Mouse (Mus musculus): ENCODE data around the gene Fam151b. TPM values are rescaled to one million over a fixed set of nuclear protein-coding genes. Genes with fewer than 3 reads are reported as not detected.

The Fam151b gene
- polyA plus RNA-seq, 1 experiment from 2014 or later = not detected

- no peak overlapping the region for H3K27ac ChIP-seq
- no peaks in the 10 kb centered on the region for H3K27me3 ChIP-seq
- H3K9ac ChIP-seq = no peak overlapping the region
- H3K9me3 ChIP-seq = no peaks in the 10 kb centered on the region
- WGBS = 63% methylated on average over 2 of the region's 2 CpGs
- H3K4me2 ChIP-seq (replicated peaks) = no peak overlapping the region
- peaks cover 4% of the 10 kb centered on the region; the same call in 1 of the 2 replicates for H3K36me3 ChIP-seq
- no peak overlapping the region for H3K4me3 ChIP-seq
- ATAC-seq (ENCODE audit: insufficient number of reproducible peaks, insufficient read depth, low FRiP score, low TSS enrichment) = no peak
- no peaks in the 10 kb centered on the region for H3K4me1 ChIP-seq
These were observed 14.4 kb downstream of the Fam151b start for GRCm38 (mm10) chr13:92469381-92469780.

- Histone ChIP-seq H3K27me3 (no peaks in the 10 kb centered on the region), H3K36me3 (peaks cover 4% of the 10 kb centered on the region; the same call in 1 of the 2 replicates), H3K4me3 (no peak overlapping the region), H3K9ac (no peak overlapping the region), H3K4me2 (replicated peaks) (no peak overlapping the region), H3K27ac (no peak overlapping the region), H3K9me3 (no peaks in the 10 kb centered on the region), H3K4me1 (no peaks in the 10 kb centered on the region)
- ATAC-seq (ENCODE audit: insufficient number of reproducible peaks, insufficient read depth, low FRiP score, low TSS enrichment) = no peak
- WGBS = 75% methylated on average over 9 of the region's 9 CpGs
These were observed 15.9 kb downstream of the Fam151b start for GRCm38 (mm10) chr13:92467891-92468290.

- H3K4me1 ChIP-seq = no peaks in the 10 kb centered on the region
- H3K9ac ChIP-seq = no peak overlapping the region
- H3K9me3 ChIP-seq = no peaks in the 10 kb centered on the region
- H3K27me3 ChIP-seq = no peaks in the 10 kb centered on the region
- H3K36me3 ChIP-seq = peaks cover 4% of the 10 kb centered on the region; the same call in 1 of the 2 replicates
- ATAC-seq (ENCODE audit: insufficient number of reproducible peaks, insufficient read depth, low FRiP score, low TSS enrichment) = no peak
- WGBS = 88% methylated on average over 3 of the region's 3 CpGs
- no peak overlapping the region for H3K4me3 ChIP-seq
- H3K4me2 ChIP-seq (replicated peaks) = no peak overlapping the region
- H3K27ac ChIP-seq = no peak overlapping the region
These were observed 19.1 kb downstream of the Fam151b start for GRCm38 (mm10) chr13:92464698-92465097.

GRCm38 (mm10) chr13:92446872-92447271 is 36.9 kb downstream of the Fam151b start:
- Histone ChIP-seq H3K4me2 (replicated peaks) (no peak overlapping the region), H3K27me3 (no peaks in the 10 kb centered on the region), H3K4me1 (no peaks in the 10 kb centered on the region), H3K9ac (no peak overlapping the region), H3K27ac (no peak overlapping the region), H3K9me3 (no peaks in the 10 kb centered on the region), H3K4me3 (no peak overlapping the region), H3K36me3 (no peaks in the 10 kb centered on the region)
- WGBS = 88% methylated on average over 7 of the region's 7 CpGs
- ATAC-seq (ENCODE audit: insufficient number of reproducible peaks, insufficient read depth, low FRiP score, low TSS enrichment) = no peak

- no peaks in the 10 kb centered on the region for H3K4me1 ChIP-seq
- H3K27ac ChIP-seq = no peak overlapping the region
- H3K9ac ChIP-seq = no peak overlapping the region
- H3K27me3 ChIP-seq = no peaks in the 10 kb centered on the region
- H3K4me2 ChIP-seq (replicated peaks) = no peak overlapping the region
- WGBS = 76% methylated on average over 13 of the region's 13 CpGs
- no peaks in the 10 kb centered on the region for H3K9me3 ChIP-seq
- H3K36me3 ChIP-seq = no peaks in the 10 kb centered on the region
- ATAC-seq (ENCODE audit: insufficient number of reproducible peaks, insufficient read depth, low FRiP score, low TSS enrichment) = no peak
- H3K4me3 ChIP-seq = no peak overlapping the region
These were observed 43.5 kb downstream of the Fam151b start for GRCm38 (mm10) chr13:92440286-92440685.

GRCm38 (mm10) chr13:92438656-92439055 is 45.2 kb downstream of the Fam151b start:
- Histone ChIP-seq H3K4me2 (replicated peaks) (no peak overlapping the region), H3K27ac (no peak overlapping the region), H3K9me3 (no peaks in the 10 kb centered on the region), H3K4me3 (no peak overlapping the region), H3K9ac (no peak overlapping the region), H3K27me3 (no peaks in the 10 kb centered on the region), H3K4me1 (no peaks in the 10 kb centered on the region), H3K36me3 (no peaks in the 10 kb centered on the region)
- no peak for ATAC-seq (ENCODE audit: insufficient number of reproducible peaks, insufficient read depth, low FRiP score, low TSS enrichment)
- 89% methylated on average over 10 of the region's 10 CpGs for WGBS

GRCm38 (mm10) chr13:92427351-92427855 is 56.4 kb downstream of the Fam151b start:
- H3K9ac ChIP-seq = no peak overlapping the region
- peak overlapping the region; percentile 100; the same call in 1 of the 2 replicates for H3K4me2 ChIP-seq (replicated peaks)
- H3K4me3 ChIP-seq = no peak overlapping the region

GRCm38 (mm10) chr13:92426294-92427051 is 57.3 kb downstream of the Fam151b start:
- Histone ChIP-seq H3K27ac (no peak overlapping the region), H3K9ac (peak overlapping the region; percentile 59), H3K27me3 (peaks cover 63% of the 10 kb centered on the region), H3K4me1 (peaks cover 13% of the 10 kb centered on the region; the same call in 1 of the 2 replicates), H3K4me3 (peak overlapping the region; percentile 66), H3K9me3 (no peaks in the 10 kb centered on the region), H3K4me2 (replicated peaks) (peak overlapping the region; percentile 100), H3K36me3 (no peaks in the 10 kb centered on the region)
- 1% methylated on average over 91 of the region's 92 CpGs for WGBS
- ATAC-seq (ENCODE audit: insufficient number of reproducible peaks, insufficient read depth, low FRiP score, low TSS enrichment) = 0 out of 2 replicates have a peak, but pooled peaks have one; percentile 30

More at GRCm38 (mm10) chr13:92427351-92427855, 56.4 kb downstream of the Fam151b start:
- H3K27ac ChIP-seq = no peak overlapping the region
- whole genome bisulfite sequencing = 48% methylated on average over 4 of the region's 4 CpGs
- H3K9me3 ChIP-seq = no peaks in the 10 kb centered on the region
- H3K4me1 ChIP-seq = peaks cover 13% of the 10 kb centered on the region; the same call in 1 of the 2 replicates
- no peaks in the 10 kb centered on the region for H3K36me3 ChIP-seq
- peaks cover 63% of the 10 kb centered on the region for H3K27me3 ChIP-seq
- ATAC-seq (ENCODE audit: insufficient number of reproducible peaks, insufficient read depth, low FRiP score, low TSS enrichment) = no peak

GRCm38 (mm10) chr13:92425758-92426264 is 58.0 kb downstream of the Fam151b start, which contains the start of gene Ankrd34b:
TSS of gene Ankrd34b (plus strand) at chr13:92425896.
- Histone ChIP-seq H3K9ac (peak within 1 kb of the TSS; percentile 59), H3K4me1 (peaks cover 13% of the 10 kb centered on the region; the same call in 1 of the 2 replicates), H3K27ac (no peak within 1 kb of the TSS), H3K36me3 (no peaks in the 10 kb centered on the region), H3K4me3 (peak within 1 kb of the TSS; percentile 66), H3K27me3 (peaks cover 63% of the 10 kb centered on the region), H3K9me3 (no peaks in the 10 kb centered on the region), H3K4me2 (replicated peaks) (peak within 1 kb of the TSS; percentile 100)
- ATAC-seq (ENCODE audit: insufficient number of reproducible peaks, insufficient read depth, low FRiP score, low TSS enrichment) = peak; percentile 73
- under 1% methylated on average over 53 of the region's 54 CpGs for WGBS

- Histone ChIP-seq H3K36me3 (no peaks in the 10 kb centered on the region), H3K27ac (no peak overlapping the region), H3K27me3 (peaks cover 57% of the 10 kb centered on the region), H3K9ac (no peak overlapping the region), H3K9me3 (no peaks in the 10 kb centered on the region), H3K4me2 (replicated peaks) (no peak overlapping the region), H3K4me1 (peaks cover 13% of the 10 kb centered on the region; the same call in 1 of the 2 replicates), H3K4me3 (no peak overlapping the region)
- ATAC-seq (ENCODE audit: insufficient number of reproducible peaks, insufficient read depth, low FRiP score, low TSS enrichment) = no peak
- 52% methylated on average over 3 of the region's 3 CpGs for WGBS
These were observed 60.1 kb downstream of the Fam151b start for GRCm38 (mm10) chr13:92423711-92424110.

- no peak overlapping the region for H3K9ac ChIP-seq
- no peak overlapping the region for H3K4me2 ChIP-seq (replicated peaks)
- WGBS = 85% methylated on average over 11 of the region's 11 CpGs
- H3K9me3 ChIP-seq = no peaks in the 10 kb centered on the region
- no peak overlapping the region for H3K4me3 ChIP-seq
- no peaks in the 10 kb centered on the region for H3K36me3 ChIP-seq
- H3K27ac ChIP-seq = no peak overlapping the region
- H3K4me1 ChIP-seq = no peaks in the 10 kb centered on the region
- ATAC-seq (ENCODE audit: insufficient number of reproducible peaks, insufficient read depth, low FRiP score, low TSS enrichment) = no peak
- peaks cover 20% of the 10 kb centered on the region for H3K27me3 ChIP-seq
These were observed 64.2 kb downstream of the Fam151b start for GRCm38 (mm10) chr13:92419630-92420029.

GRCm38 (mm10) chr13:92410486-92410885 is 73.3 kb downstream of the Fam151b start:
- Histone ChIP-seq H3K27ac (no peak overlapping the region), H3K36me3 (no peaks in the 10 kb centered on the region), H3K9me3 (no peaks in the 10 kb centered on the region), H3K4me3 (no peak overlapping the region), H3K4me1 (no peaks in the 10 kb centered on the region), H3K27me3 (no peaks in the 10 kb centered on the region), H3K4me2 (replicated peaks) (no peak overlapping the region), H3K9ac (no peak overlapping the region)
- WGBS = 70% methylated on average over 2 of the region's 2 CpGs
- no peak for ATAC-seq (ENCODE audit: insufficient number of reproducible peaks, insufficient read depth, low FRiP score, low TSS enrichment)
